Mouse (Mus musculus): Measurements from ENCODE around the gene Pi4ka.

Gene Pi4ka

GRCm38 (mm10) chr16:17271124-17271523 lies 135.0 kb downstream of the Pi4ka start:
- peak; percentile 32 for DNase-seq (ENCODE audit: low spot score)

GRCm38 (mm10) chr16:17269872-17270271 lies 136.2 kb downstream of the Pi4ka start:
- no peak for DNase-seq (ENCODE audit: low spot score)

- DNase-seq (ENCODE audit: low spot score): no peak
Measured at GRCm38 (mm10) chr16:17267937-17268336, 138.2 kb downstream of the Pi4ka start.

- no peak for DNase-seq (ENCODE audit: low spot score)
Measured at GRCm38 (mm10) chr16:17266113-17266512, 140.0 kb downstream of the Pi4ka start.

- no peak for DNase-seq (ENCODE audit: low spot score)
Measured at GRCm38 (mm10) chr16:17261341-17261740, 144.8 kb downstream of the Pi4ka start.

- no peak for DNase-seq (ENCODE audit: low spot score)
Measured at GRCm38 (mm10) chr16:17258917-17259316, 147.2 kb downstream of the Pi4ka start.

- no peak for DNase-seq (ENCODE audit: low spot score)
Measured at GRCm38 (mm10) chr16:17257359-17257821, 148.7 kb downstream of the Pi4ka start.

- no peak for DNase-seq (ENCODE audit: low spot score)
Measured at GRCm38 (mm10) chr16:17255270-17255669, 150.8 kb downstream of the Pi4ka start.

- DNase-seq (ENCODE audit: low spot score): no peak
Measured at GRCm38 (mm10) chr16:17254005-17254597, 152.0 kb downstream of the Pi4ka start.

- no peak for DNase-seq (ENCODE audit: low spot score)
Measured at GRCm38 (mm10) chr16:17252841-17253240, 153.3 kb downstream of the Pi4ka start.

GRCm38 (mm10) chr16:17252086-17252726 lies 153.9 kb downstream of the Pi4ka start:
- no peak for DNase-seq (ENCODE audit: low spot score)

GRCm38 (mm10) chr16:17251539-17251938 lies 154.6 kb downstream of the Pi4ka start:
- DNase-seq (ENCODE audit: low spot score): peak; percentile 66

GRCm38 (mm10) chr16:17249135-17249534 lies 157.0 kb downstream of the Pi4ka start:
- no peak for DNase-seq (ENCODE audit: low spot score)

- DNase-seq (ENCODE audit: low spot score): no peak
Measured at GRCm38 (mm10) chr16:17247727-17248126, 158.4 kb downstream of the Pi4ka start.

GRCm38 (mm10) chr16:17244996-17245395 lies 161.1 kb downstream of the Pi4ka start:
- no peak for DNase-seq (ENCODE audit: low spot score)

- DNase-seq (ENCODE audit: low spot score): no peak
Measured at GRCm38 (mm10) chr16:17243731-17244130, 162.4 kb downstream of the Pi4ka start.

- DNase-seq (ENCODE audit: low spot score): no peak
Measured at GRCm38 (mm10) chr16:17239409-17239808, 166.7 kb downstream of the Pi4ka start.

- no peak for DNase-seq (ENCODE audit: low spot score)
Measured at GRCm38 (mm10) chr16:17237634-17238033, 168.5 kb downstream of the Pi4ka start.

GRCm38 (mm10) chr16:17234916-17235665 lies 171.0 kb downstream of the Pi4ka start:
- DNase-seq (ENCODE audit: low spot score): peak; percentile 27

- peak; percentile 43 for DNase-seq (ENCODE audit: low spot score)
Measured at GRCm38 (mm10) chr16:17234499-17234895, 171.6 kb downstream of the Pi4ka start.

GRCm38 (mm10) chr16:17233702-17234498 lies 172.2 kb downstream of the Pi4ka start:
- peak; percentile 24 for DNase-seq (ENCODE audit: low spot score)
